Mouse (Mus musculus) testis, postnatal 14 days (tissue): ENCODE measurements around the gene Mis12.

Experiments used
- DNase-seq: peaks from one replicate; pipeline ENCODE4 v3.0.0; 2021; ENCODE audit warnings: low spot score

Mis12 gene

DNA sequence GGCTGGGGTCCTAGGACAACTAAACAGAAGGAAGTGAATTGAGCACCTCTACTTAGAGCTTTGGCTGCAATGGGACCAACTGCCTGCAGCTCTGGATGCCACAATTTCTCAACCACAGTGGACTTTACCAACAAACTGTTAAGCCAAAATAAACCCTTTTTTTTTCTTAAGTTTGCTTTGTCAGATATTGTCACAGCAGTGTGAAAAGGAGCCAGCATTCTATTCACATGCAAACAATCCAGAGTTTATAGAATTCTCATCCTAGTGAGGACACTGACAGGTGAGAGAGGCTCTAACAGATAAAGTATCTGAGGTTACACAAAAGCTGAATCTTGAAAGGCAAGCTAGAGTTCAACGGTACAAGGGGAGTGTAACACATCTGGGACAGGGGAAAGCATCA lies 2.4 kb upstream of the Mis12 start:
- no peak for DNase-seq

DNA sequence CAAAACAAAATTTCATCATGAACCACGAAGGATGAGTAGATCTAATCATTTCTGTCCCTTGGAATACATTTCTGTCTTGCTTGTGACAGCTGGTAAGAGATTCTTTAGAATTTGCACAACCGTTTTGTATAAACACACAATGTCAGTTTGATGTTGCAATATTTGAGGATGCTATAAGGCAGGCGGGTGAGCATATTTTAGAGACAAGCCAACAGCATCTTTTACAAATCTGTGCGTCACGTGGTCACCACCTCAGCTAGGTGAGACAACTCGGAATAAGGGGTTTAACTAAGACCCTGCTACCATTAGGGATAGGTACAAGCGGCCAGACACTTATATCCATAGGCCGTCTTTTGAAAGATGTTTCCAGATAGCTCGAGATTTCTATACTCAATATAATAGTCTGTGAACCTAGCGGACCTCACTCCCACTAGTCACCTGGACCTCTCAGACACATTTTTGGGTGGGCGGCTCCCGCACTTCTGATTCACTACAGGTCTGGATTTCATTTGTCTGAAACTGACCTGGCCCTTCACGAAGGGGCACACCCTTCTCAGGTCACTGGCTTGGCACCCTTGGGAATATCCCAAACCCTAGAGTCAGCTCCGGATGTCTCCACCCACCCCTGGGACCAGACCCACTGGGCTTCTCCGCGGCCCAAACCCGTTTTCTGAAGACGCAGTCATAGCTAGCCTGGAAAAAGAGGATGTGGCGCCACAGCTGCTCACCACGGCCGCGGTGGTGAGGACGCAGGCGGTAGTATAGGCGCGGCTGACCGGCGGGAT lies 803 bp upstream of the Mis12 start:
- no peak for DNase-seq

DNA sequence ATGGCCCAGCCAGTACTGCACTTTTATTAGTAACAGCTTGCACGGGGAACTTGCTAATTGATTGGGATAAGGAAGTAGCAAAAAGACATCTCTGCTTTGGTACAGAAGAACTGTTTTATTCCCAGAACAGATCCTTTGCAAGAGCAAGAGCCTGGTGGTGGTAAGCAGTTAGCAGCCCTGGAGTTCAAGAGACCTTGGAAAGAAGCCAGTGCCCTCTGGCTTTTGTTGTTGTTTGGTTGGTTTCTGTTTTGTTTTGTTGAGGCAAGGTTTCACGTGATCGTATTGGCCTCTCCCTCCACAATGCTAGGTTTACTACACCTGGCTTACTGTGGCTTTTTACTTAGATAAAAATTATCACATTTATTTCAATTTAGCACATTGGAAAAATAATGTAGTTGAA lies 8.9 kb downstream of the Mis12 start:
- no peak for DNase-seq

DNA sequence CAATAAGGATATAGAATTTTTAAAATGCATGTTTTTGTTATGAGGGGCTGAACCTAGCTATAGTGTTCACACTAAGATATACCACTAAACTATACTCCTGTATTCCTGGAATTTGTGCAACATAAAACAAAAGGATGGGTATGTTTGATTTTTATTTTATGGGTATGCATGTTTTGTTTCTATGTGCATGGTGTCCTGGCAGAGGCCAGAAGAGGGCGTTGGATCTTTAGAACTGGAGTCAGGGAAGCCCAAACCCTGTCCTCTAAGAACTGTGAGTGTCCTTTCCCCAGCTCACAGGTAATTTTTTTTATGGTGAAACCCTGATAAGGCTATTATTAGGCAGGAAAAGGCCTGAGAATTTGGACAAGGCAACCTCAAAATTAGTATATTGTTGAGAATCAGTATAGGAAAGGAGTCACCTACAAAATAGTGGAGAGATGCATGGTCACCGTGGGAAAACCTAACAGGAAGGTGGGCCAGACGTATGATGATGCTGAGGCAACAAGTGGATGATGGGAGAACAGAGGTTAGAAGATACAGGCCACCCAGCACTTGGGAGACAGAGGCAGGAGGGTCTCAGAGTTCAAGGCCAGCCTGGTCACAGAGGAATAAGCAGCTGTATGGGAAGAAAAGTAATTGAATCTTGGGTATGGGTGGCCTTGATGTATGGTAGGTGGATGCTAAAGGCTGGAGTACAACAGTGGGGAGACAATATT lies 10.2 kb downstream of the Mis12 start:
- DNase-seq: no peak

DNA sequence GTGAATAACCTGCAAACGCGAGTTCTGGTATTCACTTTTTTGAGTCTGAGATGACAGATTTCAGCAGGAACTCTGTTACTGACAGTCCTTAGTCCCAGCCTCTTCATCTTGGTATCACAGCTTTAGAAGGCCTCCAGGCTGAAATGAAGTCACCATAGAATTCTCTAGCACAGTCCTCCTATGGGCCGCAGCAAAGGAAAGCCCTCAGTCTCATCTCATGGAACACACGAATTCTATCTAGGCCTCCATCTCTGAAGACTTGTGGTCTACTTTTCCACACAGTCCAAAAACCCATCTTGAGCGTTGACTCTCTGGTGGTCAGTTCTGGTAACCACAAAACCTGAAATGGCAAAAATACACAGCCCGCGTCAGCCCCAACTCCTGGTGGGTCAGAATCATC lies 12.7 kb downstream of the Mis12 start:
- DNase-seq: no peak

DNA sequence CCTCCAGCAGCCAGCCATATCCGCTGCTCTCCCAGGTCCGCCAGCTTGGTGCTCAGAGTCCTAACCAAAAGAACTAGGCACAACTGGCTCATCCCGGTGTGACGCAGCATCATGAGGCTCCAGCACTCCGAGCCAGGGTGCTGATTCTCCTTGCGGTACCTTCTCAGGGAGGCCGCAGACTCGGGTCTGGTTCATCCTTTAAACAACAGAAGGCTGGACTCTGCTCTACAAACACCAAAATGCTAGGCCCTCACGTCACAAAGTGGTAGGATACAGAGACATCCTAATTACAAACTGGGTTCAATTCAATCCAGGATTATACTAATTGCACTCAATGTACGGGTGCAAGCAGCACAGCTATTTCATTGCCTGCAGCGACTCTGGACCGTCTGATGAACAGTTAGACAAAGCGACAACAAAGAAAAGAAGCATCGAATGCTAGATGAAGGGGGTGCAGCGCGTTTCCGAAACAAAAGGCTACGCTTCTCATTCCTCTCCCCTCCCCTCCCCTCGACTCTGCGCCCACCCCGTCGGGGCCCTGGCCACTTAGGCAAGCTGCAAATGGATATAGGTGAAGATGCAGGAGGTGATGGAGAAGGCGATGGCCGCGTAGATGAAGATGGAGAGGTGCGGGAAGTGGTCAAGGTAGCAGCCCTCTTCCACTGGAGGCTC lies 13.2 kb downstream of the Mis12 start:
- no peak for DNase-seq

DNA sequence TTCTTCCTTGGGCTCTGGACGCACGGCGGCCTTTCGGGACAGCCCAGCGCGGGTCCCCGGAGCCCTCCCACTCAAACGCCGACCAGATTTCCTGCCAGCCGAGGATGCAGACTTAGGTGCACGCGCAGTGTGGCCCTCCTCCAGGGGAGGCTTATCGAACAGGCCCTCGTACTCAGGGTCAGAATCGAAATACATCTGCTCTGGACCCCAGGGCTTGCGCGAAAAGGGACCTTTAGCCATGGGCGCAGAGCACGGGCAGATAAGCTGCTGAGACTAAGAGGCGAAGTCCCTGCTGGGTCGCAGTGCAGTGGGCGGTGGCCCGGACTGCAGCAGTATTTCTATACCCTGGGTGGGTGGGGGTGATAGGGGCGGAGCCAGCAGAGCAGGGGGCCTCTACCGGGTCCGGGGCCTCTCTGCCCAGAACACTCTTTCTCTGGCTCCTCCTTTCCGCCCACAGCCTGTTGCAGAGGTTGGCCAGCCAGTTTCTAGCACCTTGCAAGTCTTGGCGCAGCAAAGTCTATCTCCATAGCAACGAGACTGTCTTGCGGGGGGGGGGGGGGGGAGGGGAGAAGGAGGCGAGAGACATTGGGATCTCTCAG lies 13.9 kb downstream of the Mis12 start, which contains the start of gene 6330403K07Rik:
6330403K07Rik (minus strand) TSS at position 351 of the 599 bp plus-strand sequence.
- DNase-seq: peak; percentile 49

DNA sequence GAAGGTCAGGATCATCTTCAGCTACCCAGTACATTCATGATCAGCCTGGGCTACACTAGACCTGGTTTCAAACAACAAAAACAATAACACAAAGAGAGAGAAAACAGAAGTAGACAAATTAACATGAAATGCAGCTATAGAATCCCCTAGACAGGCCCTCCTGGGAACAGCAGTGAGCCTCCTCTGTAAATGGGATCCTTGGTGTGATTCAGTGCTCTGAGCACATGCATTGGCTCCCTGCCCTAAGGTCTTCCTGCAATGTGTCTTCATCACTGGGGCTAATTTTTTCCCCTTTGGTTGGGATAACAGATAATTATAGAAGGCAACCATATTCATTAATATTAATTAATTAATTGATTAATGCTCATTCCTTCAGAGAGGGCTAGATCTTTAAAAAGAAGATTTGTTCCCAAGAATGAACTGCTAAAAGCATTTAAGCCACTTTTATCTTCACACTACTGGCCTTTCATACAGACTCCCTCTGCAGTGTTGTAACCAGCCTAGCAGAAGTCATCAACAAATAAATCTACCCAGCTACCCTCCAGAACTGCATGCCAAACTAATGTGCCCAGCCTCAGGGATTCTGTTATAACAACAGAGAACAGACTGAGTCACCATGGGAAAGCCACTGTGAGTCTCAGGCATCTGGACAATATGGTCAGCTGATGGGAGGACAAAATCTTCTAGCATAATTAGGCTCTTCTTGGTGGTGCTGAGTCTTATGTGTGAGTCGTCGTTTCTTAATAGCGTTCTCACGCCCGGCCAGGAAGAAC lies 20.3 kb downstream of the Mis12 start:
- DNase-seq: no peak

DNA sequence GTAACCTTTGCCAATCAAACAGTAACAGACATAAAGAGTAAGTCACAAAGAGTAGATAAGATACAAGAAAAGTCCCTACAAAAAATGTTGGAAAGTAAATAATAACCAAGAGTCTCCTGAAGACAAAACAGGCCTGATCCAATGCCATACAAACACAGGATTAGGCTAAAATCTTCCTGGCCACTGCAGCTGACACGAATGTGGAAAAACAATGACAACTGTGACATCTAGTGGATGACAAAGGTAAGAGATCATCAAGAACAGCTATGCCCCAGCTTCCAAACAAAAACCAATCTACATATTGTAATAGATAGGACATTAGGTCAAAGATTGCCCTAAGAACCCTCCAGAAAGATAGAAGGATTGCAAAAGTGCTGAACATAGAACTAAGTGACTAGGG lies 33.1 kb downstream of the Mis12 start:
- no peak for DNase-seq

DNA sequence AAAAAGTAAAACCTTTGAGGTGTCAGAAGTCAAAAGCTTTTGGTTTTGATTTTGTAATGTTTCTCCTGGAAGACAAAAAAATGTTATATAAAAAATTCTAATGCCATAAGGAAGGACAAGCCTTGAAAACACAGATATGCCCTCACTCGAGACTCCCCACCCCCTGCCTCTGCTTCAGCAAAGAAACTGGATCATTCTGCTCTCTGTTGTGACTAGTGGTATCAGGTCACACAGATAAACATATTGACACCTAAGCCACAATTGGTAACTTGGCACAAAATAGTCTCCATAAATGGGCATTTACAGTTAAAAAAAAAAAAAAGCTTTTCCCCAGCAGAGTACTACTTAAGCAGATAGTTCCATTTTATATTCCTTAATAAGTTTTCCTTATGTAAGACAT lies 56.9 kb downstream of the Mis12 start:
- no peak for DNase-seq
